15 mouse cellular contexts compared by ENCODE assay signal in the genomic region with DNA sequence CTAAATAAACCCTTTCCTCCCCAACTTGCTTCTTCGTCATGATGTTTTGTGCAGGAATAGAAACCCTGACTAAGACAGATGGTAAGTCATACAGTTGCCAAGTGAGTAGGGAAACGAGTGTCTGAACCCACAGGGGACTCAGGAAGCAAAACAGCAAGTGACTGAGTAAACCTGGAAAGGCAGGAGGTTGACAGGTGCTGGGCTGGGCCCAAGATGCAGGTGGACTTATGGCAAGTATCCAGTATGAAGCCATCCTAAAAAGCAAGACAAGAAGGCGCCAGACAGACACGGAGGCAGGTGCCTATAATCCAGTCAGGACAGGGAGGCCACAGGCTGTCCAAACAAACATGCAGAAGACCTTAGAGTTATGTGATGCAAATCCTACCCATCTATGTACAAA.
"Had no signal": no experiment of that assay in that cellular context is flagged by ENCODE, and none has a peak within 500 bp of the region (broad histone marks: within the 10 kb centered on the region; RNA-seq: fewer than 3 reads in every experiment).

No protein-coding gene starts in this region.

- DNase-seq: kidney, postnatal 14 days; lung, adult 2 months; lung, postnatal 36 days; retina, postnatal 1 day; thymus, adult 2 months; thymus, postnatal 25 days had no signal

- ATAC-seq: lung, postnatal 0 days; midbrain, embryonic 13.5 days had no signal

- H3K9me3 ChIP-seq: kidney, embryonic 15.5 days; limb, embryonic 10.5 days; liver, embryonic 15.5 days; midbrain, embryonic 13.5 days; neural tube, embryonic 12.5 days; stomach, embryonic 15.5 days had no signal

- H3K4me2 ChIP-seq: kidney, embryonic 15.5 days; liver, embryonic 11.5 days; liver, embryonic 15.5 days; midbrain, embryonic 13.5 days; neural tube, embryonic 12.5 days; stomach, embryonic 15.5 days had no signal

- H3K27me3 ChIP-seq: kidney, embryonic 15.5 days; liver, embryonic 15.5 days; midbrain, embryonic 13.5 days; neural tube, embryonic 12.5 days; stomach, embryonic 15.5 days had no signal

- H3K9ac ChIP-seq: kidney, embryonic 15.5 days; liver, embryonic 15.5 days; midbrain, embryonic 13.5 days; neural tube, embryonic 12.5 days; stomach, embryonic 15.5 days had no signal

- H3K27ac ChIP-seq: kidney, embryonic 15.5 days; limb, embryonic 10.5 days; liver, embryonic 15.5 days; neural tube, embryonic 12.5 days; stomach, embryonic 15.5 days had no signal

- H3K4me1 ChIP-seq: liver, embryonic 15.5 days; stomach, embryonic 15.5 days had no signal

- H3K36me3 ChIP-seq: kidney, embryonic 15.5 days; limb, embryonic 10.5 days; liver, embryonic 15.5 days; midbrain, embryonic 13.5 days; neural tube, embryonic 12.5 days; stomach, embryonic 15.5 days had no signal

- H3K4me3 ChIP-seq: kidney, embryonic 15.5 days; limb, embryonic 10.5 days; liver, embryonic 15.5 days; midbrain, embryonic 13.5 days; myocyte; neural tube, embryonic 12.5 days; stomach, embryonic 15.5 days had no signal
